Mouse (Mus musculus) ovary, postnatal 14 days (tissue): ENCODE data around the gene Stat1.

Experiments used
- DNase-seq: peaks from one replicate; pipeline ENCODE4 v3.0.0; 2022; ENCODE audit warnings: low spot score

The Stat1 gene

DNA sequence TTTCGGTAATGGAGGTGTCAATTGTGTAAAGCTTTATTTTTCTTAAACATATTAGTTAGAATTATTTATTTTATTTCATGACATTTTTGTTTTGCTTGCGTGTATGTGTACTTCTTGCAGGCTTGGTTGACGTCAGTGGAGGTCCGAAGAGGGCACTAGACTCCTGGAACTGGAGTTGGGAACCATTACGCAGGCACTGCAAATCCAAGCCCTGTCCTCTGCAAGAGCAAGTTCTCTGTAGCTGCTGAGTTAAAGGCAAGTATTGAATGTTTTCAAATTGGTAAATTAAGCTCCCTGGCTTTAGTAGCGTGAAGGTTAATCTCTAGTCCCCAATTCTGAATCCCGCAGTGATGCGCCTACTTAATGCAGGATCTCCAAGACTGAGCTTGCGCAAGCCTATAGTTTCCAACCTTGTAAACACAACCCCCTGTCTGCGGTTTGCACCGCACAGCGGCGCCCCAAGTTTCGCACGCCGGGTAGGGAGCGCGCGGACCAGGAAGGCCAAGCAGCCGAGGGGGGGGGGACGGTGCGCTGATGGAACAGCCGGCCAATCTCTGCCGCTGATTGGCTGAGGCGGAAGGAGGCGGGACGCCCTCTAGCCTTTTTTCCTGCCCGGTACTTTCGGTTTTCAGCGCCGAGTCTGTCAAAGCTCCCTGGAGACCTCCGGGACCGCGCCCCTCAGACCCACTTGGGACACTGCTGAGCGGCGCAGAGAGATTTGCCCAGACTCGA is at the start of gene Stat1:
Gene Stat1 (plus strand): TSS at position 581 of the 732 bp plus-strand sequence.
- DNase-seq: peak; percentile 68

DNA sequence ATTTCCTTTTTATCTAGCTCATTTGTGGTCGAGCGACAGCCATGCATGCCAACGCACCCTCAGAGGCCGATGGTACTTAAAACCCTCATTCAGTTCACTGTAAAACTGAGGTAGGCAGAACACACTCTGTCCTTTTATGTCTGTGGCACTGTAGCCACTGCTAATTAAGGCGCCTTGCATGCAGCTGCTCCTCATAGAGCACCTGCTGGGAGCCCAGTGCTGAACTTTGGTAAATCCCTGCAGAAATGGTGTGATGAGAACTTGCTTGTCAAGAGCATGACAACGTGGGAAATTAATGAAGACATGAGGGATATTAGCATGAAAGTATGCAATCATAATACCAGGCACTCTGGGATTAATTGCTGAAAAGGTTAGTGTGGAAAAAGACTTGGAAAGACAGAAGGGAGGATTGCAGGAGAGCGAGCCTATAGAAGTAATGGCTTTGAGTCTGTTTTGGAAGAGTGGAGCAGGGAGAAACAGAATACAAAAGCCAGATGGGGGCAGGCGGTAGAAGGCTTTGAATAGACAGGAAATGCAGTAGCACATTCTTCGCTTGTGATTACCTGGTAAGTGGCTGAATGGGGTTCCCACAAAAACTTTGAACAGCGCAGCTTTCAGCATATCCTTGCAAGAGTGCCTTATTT is 39.4 kb upstream of the Stat1 start:
- DNase-seq: no peak

GRCm38 (mm10) chr1:52080375-52080774 is 38.9 kb upstream of the Stat1 start:
- DNase-seq: no peak

DNA sequence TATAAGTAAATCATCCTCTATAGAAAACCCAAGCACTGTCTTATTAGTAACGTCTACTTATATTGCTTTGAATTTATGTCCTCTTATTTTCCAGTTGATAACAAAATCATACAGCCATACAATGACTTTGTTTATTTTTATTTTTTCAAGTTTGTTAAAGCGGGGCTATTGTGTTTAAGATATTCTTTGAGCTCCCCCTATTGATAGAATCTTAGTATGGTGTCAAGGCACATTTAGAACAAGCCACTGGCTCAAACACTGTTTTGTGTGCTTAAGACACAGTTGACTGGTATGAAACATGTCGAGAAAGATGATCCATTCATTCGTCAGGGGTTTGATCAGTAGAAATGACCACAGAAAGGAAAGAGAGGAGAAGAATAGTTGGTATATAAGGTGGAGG is 33.0 kb upstream of the Stat1 start:
- no peak for DNase-seq

DNA sequence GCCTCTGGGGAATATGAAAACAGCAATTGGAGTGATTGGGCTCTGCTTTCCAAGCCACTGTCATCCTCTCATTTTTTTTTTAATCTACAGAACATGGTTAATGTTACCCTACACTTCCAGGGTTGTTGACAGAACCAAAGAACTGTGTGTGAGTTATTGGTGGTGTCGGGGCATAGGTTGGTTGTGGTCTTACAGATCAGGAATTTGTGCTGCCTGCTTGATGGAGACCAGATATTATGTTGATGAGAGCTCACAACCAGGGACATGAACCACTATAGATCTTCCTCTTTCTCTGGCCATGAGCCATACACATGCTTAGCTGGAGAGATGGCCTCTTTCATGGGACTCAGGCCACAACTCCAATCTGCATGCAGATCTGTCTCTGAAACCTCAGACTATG is 32.1 kb upstream of the Stat1 start:
- no peak for DNase-seq

DNA sequence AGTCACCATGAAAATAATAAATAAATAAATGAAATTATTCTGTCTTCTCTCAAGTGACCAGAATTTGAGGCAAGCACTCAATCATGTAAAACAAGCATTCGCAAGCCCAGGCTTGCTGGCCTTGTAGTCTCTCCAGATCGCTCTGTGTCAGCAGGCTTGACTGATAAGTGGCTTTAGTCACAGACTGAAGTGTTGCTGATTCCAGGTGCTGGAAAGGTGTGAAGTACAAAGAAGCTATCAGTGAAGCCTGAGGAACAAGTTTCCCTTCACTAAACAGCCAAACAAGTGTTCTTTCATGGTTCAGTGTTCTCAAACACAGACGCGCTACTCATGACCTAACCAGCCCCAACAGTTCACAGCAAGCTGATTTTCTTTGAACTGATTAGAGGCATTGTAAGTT is 30.6 kb upstream of the Stat1 start:
- no peak for DNase-seq

DNA sequence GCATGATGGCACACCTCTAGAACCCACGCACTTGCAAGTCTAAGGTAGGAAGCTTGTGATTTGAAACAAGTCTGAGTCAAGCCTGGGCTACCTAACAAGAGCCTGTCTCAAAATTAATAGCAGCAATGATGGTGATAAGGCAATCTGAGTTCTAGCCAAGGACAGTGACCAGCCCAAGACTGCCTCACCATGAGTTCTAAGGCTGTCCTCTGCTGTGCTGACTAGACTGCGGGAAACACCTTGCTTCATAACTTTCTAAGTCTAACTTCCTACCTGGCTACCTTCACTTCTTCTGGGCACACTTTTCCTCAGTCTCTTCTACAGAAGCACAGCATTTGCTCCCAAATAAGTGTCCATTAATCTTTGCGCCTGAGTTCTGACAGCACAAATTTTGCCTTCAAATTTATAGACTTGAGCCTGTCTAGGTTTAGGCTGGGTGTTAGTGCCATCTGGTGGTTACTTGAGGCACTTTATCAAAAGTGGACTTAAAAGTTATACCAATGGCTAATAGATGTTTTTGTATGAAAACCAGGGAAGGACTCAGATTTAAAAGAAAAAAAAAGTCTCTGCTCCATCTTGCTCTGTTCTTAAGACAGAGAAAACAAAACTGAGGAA is 20.5 kb upstream of the Stat1 start:
- peak; percentile 25 for DNase-seq

- no peak for DNase-seq
Measured at GRCm38 (mm10) chr1:52100496-52100895, 18.7 kb upstream of the Stat1 start.

DNA sequence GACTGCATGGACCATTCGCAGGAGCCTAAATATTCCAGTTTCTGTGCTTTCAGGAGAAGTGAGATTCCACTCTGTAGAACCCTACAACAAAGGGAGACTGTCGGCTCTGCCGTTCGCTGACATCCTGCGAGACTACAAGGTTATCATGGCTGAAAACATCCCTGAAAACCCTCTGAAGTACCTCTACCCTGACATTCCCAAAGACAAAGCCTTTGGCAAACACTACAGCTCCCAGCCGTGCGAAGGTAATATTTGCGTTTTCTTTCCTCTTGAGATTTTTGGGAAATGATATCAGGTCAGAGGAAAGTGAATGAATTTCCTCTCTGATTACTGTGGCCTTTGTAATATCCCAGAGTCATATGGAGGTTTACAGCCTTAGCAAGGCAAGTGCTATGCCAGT is 16.4 kb upstream of the Stat1 start:
- no peak for DNase-seq

- no peak for DNase-seq
Measured at GRCm38 (mm10) chr1:52107206-52107605, 12.0 kb upstream of the Stat1 start.

GRCm38 (mm10) chr1:52111217-52111616 is 8.0 kb upstream of the Stat1 start:
- no peak for DNase-seq

GRCm38 (mm10) chr1:52112301-52112700 is 6.9 kb upstream of the Stat1 start:
- DNase-seq: no peak

DNA sequence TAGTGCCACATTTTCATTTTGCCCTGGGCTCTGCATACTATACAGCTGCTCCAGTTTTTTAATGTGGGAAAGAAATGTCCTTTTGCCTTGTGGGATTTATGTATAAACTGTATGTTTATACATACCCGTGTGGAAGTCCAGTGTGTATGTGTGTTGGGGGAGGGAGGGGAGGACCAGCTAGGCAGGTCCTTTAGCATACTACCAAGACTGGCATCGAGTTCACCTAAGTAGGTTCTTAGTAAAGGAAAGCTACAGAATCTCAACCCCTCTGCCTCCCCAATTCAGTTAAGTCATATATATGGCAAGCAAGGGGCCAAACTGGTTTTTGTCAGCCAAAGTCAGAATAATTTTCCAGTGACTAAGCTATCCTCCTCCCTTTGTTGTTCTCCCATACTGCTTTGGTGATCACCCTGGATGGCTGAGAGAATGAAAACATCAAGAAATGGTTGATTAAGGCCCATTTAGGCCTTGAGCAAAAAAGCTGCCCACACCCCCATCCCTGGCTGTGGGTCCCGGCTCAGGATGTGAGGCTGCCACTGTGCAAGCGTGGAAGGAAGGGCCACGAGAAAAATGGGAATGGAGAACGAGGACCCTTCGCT is 6.1 kb upstream of the Stat1 start:
- no peak for DNase-seq

DNA sequence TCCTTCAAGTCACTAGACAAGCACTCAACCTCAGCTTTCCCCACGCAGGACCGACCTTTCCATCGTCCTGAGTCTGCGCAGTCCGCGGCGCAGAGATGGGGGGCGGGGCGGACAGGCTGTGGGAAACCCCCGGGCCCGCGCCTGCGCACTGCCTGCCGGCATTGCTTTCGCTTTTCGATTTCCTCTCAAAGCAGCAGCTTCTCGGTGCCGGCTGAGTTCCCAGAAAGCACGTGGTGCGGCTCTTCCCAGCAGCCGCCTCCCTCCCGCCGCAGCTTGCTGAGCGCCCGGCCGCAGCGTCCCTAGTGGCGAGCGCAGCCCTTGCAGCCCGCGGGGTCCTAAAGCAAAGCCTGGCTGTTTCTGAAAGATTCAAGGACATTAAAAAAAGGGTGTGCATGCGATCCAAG is 5.6 kb upstream of the Stat1 start:
- DNase-seq: peak; percentile 99

GRCm38 (mm10) chr1:52116441-52116840 is 2.8 kb upstream of the Stat1 start:
- DNase-seq: no peak

GRCm38 (mm10) chr1:52117777-52118176 is 1.5 kb upstream of the Stat1 start:
- no peak for DNase-seq

GRCm38 (mm10) chr1:52119691-52120090 is 451 bp downstream of the Stat1 start:
- no peak for DNase-seq

DNA sequence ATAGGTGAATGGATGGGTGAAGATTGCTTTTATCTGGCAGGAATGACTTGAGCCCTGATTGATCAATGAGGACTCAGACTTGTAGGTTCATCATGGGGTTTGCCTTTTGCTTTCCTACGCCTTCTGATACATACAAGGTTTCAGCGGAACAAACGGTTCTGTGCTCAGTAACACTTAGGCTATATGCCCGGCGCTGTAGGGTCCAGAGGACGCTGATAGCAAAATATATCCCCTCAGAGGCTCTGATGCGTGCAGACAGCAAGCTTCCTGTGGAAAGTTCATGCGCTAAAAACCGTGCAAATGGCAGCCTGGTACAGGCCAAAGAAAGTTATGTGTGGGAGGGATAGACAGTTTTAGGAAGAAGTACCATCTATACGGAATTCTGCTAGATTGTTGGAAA is 951 bp downstream of the Stat1 start:
- no peak for DNase-seq

DNA sequence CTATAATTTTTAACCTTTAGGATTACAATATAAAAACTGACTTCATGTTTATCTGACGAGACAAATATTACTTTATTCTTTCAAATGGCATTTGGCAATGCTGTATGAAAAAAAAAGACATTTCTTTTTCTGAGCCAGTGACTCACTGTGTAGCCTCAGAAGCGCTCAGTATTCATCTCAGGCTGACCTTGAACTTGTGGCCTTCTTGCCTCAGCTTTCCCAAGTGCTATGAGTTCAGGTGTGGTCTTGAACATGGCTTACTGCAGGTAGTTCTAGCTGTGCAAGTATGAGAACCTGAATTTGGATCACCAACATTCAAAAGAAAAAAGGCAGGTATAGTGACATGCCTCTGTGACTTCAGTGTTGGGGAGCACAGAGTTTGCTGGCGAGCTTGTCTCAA is 1.8 kb downstream of the Stat1 start:
- DNase-seq: no peak

DNA sequence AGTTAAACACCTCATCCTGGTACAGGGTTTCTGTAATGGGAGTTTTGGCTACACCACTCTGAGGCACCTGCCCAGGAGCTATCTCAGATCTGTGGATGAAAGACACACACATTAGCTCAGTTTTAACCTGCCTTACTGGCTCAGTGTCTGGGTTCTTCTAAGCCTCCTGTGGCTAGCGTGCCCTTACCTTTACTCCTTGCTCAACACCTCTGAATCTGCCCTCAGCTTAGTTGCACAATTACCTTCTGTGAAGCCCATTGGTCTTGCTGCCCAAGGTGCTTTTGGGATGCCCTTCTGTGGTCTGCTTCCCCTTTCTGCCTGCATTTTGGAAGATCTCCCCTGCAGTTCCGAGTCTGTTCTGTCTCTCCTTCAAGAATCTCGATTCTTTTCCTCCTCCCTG is 5.6 kb downstream of the Stat1 start:
- DNase-seq: no peak

- no peak for DNase-seq
Measured at GRCm38 (mm10) chr1:52127350-52127749, 8.1 kb downstream of the Stat1 start.

GRCm38 (mm10) chr1:52129794-52130193 is 10.6 kb downstream of the Stat1 start:
- DNase-seq: no peak

DNA sequence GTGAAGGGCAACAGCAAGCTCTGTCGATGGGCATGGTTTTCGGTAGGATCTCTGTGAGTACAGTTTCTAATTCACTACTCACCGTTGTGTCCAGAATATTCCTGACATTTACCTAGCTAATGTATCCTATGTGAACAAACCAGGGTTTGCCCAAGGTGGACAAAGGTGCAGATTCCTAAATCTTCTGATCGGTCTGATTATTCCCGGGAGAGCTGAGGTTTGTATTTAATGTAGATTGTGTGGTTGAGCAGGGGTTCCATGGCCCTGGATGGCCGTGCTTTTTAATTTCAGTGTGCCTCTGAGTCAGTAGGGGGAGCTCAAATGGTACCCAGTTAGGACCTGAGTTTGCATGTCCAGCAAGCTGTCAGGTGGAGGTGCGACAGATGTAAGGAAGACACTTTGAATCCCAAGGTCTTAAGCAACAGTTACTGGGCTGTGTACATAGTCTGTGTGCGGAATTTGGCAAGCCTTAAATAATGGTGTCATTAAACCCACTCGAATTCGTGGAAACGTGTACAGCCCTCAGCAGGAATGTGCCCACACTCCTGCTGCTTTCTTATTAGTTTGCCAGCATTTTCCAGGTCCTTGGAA is 12.6 kb downstream of the Stat1 start:
- no peak for DNase-seq
